Mouse (Mus musculus) megakaryocyte, embryonic 14.5 days (primary cell): ENCODE data around the gene Ablim1. TPM values are rescaled to one million over a fixed set of nuclear protein-coding genes. Genes with fewer than 3 reads are reported as not detected.
A peak's percentile ranks its signal among the peaks of the same experiment; 100 is the strongest.

Source experiments
- H3K27me3 ChIP-seq: replicated peaks from 2 replicates; pipeline ENCODE3; 2012; ENCODE audit warnings: inconsistent platforms
- H3K36me3 ChIP-seq: replicated peaks from 2 replicates; pipeline ENCODE3; 2012; ENCODE audit warnings: low read length, inconsistent platforms, mixed read lengths
- H3K4me1 ChIP-seq: 2 replicates; pipeline ENCODE4 v1.6.1; 2012; ENCODE audit warnings: inconsistent platforms
- H3K4me3 ChIP-seq: replicated peaks from 2 replicates; pipeline ENCODE3; 2012; ENCODE audit warnings: moderate library complexity, mild to moderate bottlenecking, inconsistent platforms
- H3K9me3 ChIP-seq: 2 replicates; pipeline ENCODE4 v1.6.1; 2012; ENCODE audit warnings: inconsistent platforms
- FLI1 ChIP-seq: IDR thresholded peaks from 2 replicates; pipeline ENCODE4 v1.6.1; 2012; ENCODE audit warnings: low read length, inconsistent platforms, mixed read lengths
- GATA1 ChIP-seq: IDR thresholded peaks from 3 replicates; pipeline ENCODE4 v1.6.1; 2012; ENCODE audit warnings: mixed read lengths, low read length, inconsistent platforms, borderline replicate concordance
- polyA plus RNA-seq: library from polyadenylated mRNA; stranded (reverse); fragments of >175 nt; gene quantifications from 2 replicates; pipeline ENCODE4 v1.2.3, GENCODE M21; 2012; ENCODE audit warnings: low replicate concordance; ENCODE audit not compliant: insufficient read depth

Gene Ablim1
- polyA plus RNA-seq, 1 experiment = 0.17 TPM

DNA sequence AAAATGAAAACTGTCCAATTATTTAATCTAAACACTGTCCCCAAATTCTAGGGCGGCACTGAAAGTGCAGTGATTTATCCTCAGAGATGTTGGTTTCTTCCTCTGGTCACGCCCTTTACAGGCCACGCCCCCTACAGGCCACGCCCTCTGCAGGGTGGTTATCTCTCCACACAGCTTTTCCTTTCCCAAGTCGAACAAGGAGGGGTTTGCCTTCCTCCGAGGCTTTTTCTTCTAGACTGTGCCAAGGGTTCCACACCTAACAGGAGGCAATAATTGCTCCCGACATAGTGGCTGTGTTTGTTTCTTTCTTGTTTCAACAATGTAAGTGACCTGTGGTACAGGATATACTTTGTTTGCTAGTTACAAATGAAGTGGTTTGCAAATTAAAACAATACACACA is 21.0 kb downstream of the Ablim1 start:
- Histone ChIP-seq H3K27me3 (peaks cover 51% of the 10 kb centered on the region), H3K9me3 (no peaks in the 10 kb centered on the region), H3K4me1 (peaks cover 11% of the 10 kb centered on the region), H3K36me3 (no peaks in the 10 kb centered on the region), H3K4me3 (no peak overlapping the region)
- TF ChIP-seq GATA1 (no peak), FLI1 (no peak)

DNA sequence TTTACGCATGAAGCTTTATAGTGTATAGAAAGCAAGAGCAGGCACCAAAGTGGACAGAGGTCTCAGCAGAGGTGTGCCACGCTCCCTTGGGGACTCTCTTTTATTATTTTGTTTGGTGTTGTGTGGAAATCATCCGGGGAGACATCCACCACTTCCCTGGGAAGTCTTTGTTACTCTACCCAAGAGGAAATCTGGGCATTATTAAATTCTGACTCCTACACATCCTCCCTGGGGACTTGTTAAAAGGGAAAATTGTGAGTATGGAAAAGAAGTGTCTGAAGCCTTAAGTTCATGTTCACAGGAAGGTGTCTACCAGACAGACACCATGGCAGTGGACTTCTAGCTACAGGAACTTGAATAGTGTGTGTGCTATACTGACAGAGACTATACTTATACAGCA is 31.4 kb downstream of the Ablim1 start:
- peaks cover 7% of the 10 kb centered on the region for H3K9me3 ChIP-seq
- no peak overlapping the region for H3K4me3 ChIP-seq
- no peaks in the 10 kb centered on the region for H3K36me3 ChIP-seq
- peaks cover 10% of the 10 kb centered on the region for H3K27me3 ChIP-seq
- no peaks in the 10 kb centered on the region for H3K4me1 ChIP-seq
- TF ChIP-seq GATA1 = no peak
- no peak for TF ChIP-seq FLI1

DNA sequence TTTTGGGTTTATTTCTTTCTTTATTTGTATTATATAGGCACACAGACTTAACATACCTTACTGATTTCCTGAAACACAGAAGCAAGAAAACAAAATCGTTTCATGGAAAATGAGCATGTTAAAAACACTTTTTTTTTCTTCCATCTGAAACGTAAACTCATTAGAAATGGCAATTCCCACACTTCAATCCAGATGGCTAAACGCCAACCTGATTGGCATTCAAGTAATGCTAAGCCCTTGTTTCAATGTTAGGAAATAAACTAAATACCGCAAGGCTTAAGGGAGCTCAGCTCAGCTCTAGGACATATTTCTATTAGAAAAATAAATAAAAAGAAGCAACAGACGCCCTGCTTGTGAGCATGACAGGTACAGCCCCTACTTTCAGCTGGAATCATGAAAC is 32.1 kb downstream of the Ablim1 start:
- Histone ChIP-seq H3K36me3 (no peaks in the 10 kb centered on the region), H3K9me3 (peaks cover 7% of the 10 kb centered on the region), H3K27me3 (peaks cover 16% of the 10 kb centered on the region), H3K4me3 (no peak overlapping the region), H3K4me1 (no peaks in the 10 kb centered on the region)
- TF ChIP-seq GATA1 (no peak), FLI1 (no peak)

DNA sequence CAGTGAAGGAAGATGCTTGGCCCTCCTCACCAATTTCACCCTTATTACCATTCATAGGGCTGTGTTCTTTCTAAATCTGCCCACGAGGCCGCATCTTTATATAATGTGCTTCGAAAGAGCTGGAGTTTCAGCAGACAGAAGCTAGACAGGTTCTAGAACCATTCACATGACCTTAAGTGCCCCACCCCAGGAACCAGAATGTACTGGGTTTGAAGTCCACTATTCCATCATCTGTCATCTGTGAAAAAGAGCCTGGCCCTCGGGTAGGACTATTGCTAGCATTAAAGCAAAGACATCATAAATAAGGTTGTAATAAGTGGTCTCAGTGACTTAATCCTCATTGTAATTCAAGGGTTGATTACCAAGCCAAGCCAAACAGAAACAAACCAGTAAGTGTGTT is 35.1 kb downstream of the Ablim1 start:
- Histone ChIP-seq H3K9me3 (no peaks in the 10 kb centered on the region), H3K4me1 (peaks cover 4% of the 10 kb centered on the region), H3K4me3 (no peak overlapping the region), H3K36me3 (no peaks in the 10 kb centered on the region), H3K27me3 (peaks cover 26% of the 10 kb centered on the region)
- no peak for TF ChIP-seq FLI1
- TF ChIP-seq GATA1 = no peak

DNA sequence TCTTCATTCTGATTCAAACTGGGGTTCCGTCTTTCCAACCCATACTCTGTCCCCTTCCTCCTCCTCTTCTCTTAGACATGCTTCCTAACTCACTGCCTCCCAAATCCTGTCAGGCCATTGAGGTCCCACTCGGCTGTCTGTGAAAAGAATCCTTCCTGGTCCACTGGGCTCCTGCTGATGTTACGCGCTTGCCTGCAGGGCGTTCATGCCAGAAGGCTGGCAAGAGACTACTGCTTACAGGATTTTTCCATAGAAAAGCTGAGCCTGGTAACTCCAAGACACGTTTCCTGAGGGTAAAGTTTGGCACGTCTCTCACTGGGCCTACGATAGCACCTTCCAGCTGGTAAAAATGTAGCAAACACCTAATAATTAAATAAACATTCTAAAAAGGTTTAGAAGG is 36.5 kb downstream of the Ablim1 start:
- Histone ChIP-seq H3K36me3 (no peaks in the 10 kb centered on the region), H3K9me3 (no peaks in the 10 kb centered on the region), H3K4me1 (peaks cover 11% of the 10 kb centered on the region), H3K27me3 (peaks cover 39% of the 10 kb centered on the region), H3K4me3 (no peak overlapping the region)
- TF ChIP-seq GATA1 = no peak
- no peak for TF ChIP-seq FLI1

DNA sequence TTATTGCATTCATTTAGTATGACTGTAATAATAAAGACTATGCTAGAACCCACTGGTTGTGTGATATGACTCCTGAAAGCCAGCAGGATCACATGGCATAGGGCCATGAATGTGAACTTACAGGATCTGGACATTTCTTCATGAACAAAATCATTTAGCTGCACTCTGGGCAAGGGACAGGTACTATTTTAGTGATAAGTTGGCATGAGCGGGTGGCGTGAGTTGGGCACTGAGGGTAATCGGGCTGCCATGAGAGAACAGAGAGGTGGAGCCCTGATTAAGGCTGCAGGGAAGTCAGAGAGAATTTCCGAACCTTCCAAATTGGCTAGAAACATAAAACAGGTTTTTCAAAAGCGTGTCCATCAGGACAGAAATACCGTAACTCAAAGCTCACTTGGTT is 37.7 kb downstream of the Ablim1 start:
- TF ChIP-seq FLI1 = no peak
- no peak for TF ChIP-seq GATA1
- H3K36me3 ChIP-seq = no peaks in the 10 kb centered on the region
- no peak overlapping the region for H3K4me3 ChIP-seq
- no peaks in the 10 kb centered on the region for H3K9me3 ChIP-seq
- peaks cover 11% of the 10 kb centered on the region for H3K4me1 ChIP-seq
- peaks cover 48% of the 10 kb centered on the region for H3K27me3 ChIP-seq

DNA sequence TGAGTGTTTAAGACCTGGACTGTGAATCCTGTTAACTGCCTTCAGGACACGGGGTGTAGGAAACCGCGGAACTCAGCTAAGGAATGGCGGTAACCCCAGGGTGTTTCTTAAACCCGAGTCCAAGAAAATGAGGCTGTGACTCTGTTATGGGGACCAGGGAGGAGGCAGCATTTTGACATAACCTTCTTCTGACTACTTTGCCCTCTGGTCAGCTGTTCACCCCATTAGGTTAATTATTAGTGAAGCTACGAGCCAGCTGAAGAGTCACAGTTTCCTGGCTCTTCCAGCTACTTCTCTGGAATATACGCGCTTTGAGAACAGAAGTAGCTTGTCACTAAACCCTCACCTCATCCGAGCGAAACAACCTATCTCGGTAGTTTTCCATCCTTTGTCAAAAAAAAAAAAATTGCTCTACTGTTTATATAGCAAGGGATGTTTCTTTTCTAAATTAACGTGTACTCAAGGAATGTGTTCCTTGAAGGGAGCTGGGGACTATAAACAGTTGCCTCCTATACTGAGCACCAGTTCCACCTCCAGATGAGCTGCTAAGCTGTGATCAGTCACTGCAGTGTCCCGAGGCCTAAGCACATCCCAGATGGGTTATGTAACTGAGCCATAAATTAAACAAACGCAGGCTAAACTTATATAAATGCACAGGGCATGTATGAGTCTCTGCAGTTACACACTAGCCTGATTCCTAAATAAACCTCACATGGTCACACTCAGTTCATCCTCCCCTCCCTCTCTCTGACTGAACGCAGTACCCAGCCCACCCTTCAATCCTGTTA is 39.4 kb downstream of the Ablim1 start:
- Histone ChIP-seq H3K36me3 (no peaks in the 10 kb centered on the region), H3K4me3 (no peak overlapping the region), H3K27me3 (peaks cover 55% of the 10 kb centered on the region), H3K4me1 (peaks cover 11% of the 10 kb centered on the region), H3K9me3 (no peaks in the 10 kb centered on the region)
- no peak for TF ChIP-seq FLI1
- TF ChIP-seq GATA1 = no peak

DNA sequence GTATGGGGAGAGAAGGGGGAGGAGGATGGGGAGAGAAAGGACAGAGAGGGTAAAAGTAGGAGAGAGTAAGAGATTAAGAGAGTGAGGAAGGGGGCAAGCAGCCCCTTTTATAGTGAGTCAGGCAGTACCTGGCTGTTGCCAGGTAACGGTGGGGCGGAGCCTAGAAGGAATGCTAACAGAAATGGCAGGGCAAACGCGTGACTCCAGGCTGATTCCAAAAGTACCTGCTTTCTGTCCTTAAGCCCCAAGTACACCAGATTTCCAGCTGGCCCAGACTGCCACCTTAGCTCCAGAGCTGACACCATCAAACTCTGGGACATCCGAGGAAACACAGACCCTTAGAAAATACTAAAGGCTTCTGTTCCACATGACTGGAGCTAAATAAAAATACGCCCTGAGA is 40.0 kb downstream of the Ablim1 start:
- Histone ChIP-seq H3K4me3 (peak overlapping the region; percentile 86), H3K9me3 (no peaks in the 10 kb centered on the region), H3K36me3 (no peaks in the 10 kb centered on the region), H3K27me3 (peaks cover 57% of the 10 kb centered on the region), H3K4me1 (peaks cover 11% of the 10 kb centered on the region)
- no peak for TF ChIP-seq GATA1
- TF ChIP-seq FLI1 = no peak

DNA sequence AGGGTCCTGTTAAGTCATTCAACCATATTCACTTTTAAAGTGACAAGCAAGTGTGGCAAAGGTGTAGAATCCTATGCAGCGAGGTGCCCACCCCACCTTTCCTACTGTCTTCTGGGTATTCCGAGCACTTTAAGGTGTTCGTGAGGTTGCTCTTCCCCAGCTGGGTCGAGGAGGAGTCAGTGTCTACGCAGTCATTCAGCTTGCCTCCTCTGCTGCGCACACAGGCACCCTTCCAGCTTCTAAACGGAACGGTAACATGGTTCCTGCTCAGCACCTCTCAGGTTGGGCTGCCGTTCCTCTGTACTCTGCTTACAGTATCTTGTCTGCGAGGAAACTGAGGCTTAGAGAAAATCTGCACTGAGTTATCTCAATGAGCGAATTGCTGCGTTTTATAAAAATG is 40.4 kb downstream of the Ablim1 start:
- H3K4me3 ChIP-seq = peak overlapping the region; percentile 86
- H3K9me3 ChIP-seq = no peaks in the 10 kb centered on the region
- peaks cover 11% of the 10 kb centered on the region for H3K4me1 ChIP-seq
- TF ChIP-seq GATA1 (no peak), FLI1 (no peak)
- peaks cover 54% of the 10 kb centered on the region for H3K27me3 ChIP-seq
- H3K36me3 ChIP-seq = no peaks in the 10 kb centered on the region

DNA sequence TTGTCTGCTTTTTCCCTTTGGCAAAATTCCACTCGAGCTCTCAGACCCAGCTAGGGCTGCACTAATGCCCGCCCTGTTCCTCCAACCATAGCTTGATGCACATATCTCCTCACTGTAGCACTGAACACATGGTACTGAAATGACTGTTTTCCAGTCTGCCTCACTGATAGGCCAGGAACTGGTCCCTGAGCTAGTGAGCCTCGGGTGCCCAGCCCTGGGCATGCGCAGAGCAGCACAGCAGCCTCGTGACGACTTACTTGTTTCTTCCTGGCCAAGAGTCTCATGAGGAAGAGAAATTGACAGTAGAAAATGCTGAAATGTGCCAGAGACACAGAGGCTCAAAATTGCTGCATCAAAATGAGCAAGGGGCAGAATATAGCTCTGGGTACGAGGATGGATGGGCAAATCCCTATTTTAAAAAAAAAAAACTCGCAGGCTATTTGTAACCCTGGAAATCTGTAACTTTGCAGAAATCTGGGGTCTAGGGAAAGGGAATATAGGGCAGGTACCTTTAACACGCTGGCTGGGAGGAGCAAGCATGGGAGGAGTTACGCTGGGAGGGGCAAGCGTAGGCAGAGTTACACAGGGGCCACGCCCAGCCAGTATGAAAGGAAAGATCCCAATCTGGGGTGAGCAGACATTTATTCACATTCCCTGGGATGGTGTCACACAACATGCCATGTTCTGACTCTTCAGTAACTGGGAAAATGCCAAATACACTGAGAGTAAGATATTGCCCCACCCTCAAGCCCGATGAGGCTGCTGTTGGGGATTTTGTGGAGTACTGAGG is 41.7 kb downstream of the Ablim1 start:
- Histone ChIP-seq H3K4me1 (peaks cover 11% of the 10 kb centered on the region), H3K36me3 (no peaks in the 10 kb centered on the region), H3K4me3 (no peak overlapping the region), H3K27me3 (peaks cover 47% of the 10 kb centered on the region), H3K9me3 (no peaks in the 10 kb centered on the region)
- TF ChIP-seq FLI1 (no peak), GATA1 (no peak)
